Mouse (Mus musculus): ENCODE results near the gene Nfatc2. TPM values are rescaled to one million over a fixed set of nuclear protein-coding genes. Genes with fewer than 3 reads are reported as not detected.

Gene Nfatc2
- total and polyA plus RNA-seq, 3 experiments, result not detected

DNA sequence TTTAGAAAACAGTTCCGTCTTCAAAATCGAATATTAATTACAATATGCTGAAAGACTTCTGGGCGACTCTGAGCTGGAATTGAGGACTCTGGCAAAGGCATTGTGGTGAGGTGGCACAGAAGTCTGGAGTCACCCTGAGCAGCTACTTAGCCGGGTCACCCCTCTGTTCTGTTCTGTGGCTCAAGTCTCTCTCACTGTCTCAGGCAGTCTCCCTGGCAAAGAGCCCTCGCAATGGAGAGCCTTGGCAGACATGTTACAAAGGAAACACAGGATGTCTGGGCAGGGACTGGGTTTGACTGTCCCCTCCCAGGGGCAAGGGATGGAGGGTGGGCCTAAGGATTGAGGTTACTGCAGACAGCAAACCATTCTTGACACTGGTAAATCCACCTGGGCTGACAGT lies 135.8 kb downstream of the Nfatc2 start:
- TF ChIP-seq EP300 (IDR thresholded peaks at IDR 0.05; ENCODE audit: low read depth in 1 of 2, low read length in 2 of 2), result no peak
- no peak for TF ChIP-seq MAX (IDR thresholded peaks at IDR 0.05; ENCODE audit: low read length)
- TF ChIP-seq CHD1 (IDR thresholded peaks at IDR 0.05; ENCODE audit: low read depth, low read length), result no peak
- TF ChIP-seq TAL1 (IDR thresholded peaks at IDR 0.05; ENCODE audit: low read length), result no peak
- TF ChIP-seq TCF12 (IDR thresholded peaks at IDR 0.05; ENCODE audit: low read depth, low read length), result no peak
- TF ChIP-seq MYB (IDR thresholded peaks at IDR 0.05; ENCODE audit: low read depth, low read length), result no peak
- TF ChIP-seq UBTF (IDR thresholded peaks at IDR 0.05; ENCODE audit: borderline replicate concordance, insufficient read depth, low read depth, low read length), result no peak
- TF ChIP-seq CTCF (IDR thresholded peaks at IDR 0.05 in 2 of 3, conservative IDR thresholded peaks at IDR 0.05 in 1 of 3; ENCODE audit: control insufficient read depth in 1 of 3, insufficient read depth in 1 of 3, low read depth in 2 of 3, low read length in 3 of 3, poor library complexity in 1 of 3, severe bottlenecking in 1 of 3), result no peak
- TF ChIP-seq MEF2A (IDR thresholded peaks at IDR 0.05; ENCODE audit: extremely low read depth, insufficient replicate concordance, low read depth, low read length, poor library complexity, severe bottlenecking), result no peak
- no peak for TF ChIP-seq MAFK (IDR thresholded peaks at IDR 0.05; ENCODE audit: borderline replicate concordance, low read depth, low read length)
- no peak for TF ChIP-seq MXI1 (IDR thresholded peaks at IDR 0.05; ENCODE audit: low read depth, low read length)
- no peak for TF ChIP-seq RAD21 (IDR thresholded peaks at IDR 0.05; ENCODE audit: low read depth, low read length)
- TF ChIP-seq POLR2AphosphoS5 (IDR thresholded peaks at IDR 0.05; ENCODE audit: borderline replicate concordance, low read depth, low read length), result no peak
- TF ChIP-seq ETS1 (IDR thresholded peaks at IDR 0.05; ENCODE audit: low read depth, low read length), result no peak
- no peak for TF ChIP-seq USF1 (IDR thresholded peaks at IDR 0.05; ENCODE audit: low read depth, low read length)
- TF ChIP-seq ZKSCAN1 (IDR thresholded peaks at IDR 0.05; ENCODE audit: low read depth, low read length), result no peak
- no peak for TF ChIP-seq KAT2A (conservative IDR thresholded peaks at IDR 0.05; ENCODE audit: low read depth, low read length)
- TF ChIP-seq E2F4 (IDR thresholded peaks at IDR 0.05; ENCODE audit: borderline replicate concordance, low read depth, low read length), result no peak
- no peak for TF ChIP-seq POLR2AphosphoS2 (IDR thresholded peaks at IDR 0.05; ENCODE audit: low read length)
- TF ChIP-seq SMC3 (IDR thresholded peaks at IDR 0.05; ENCODE audit: low read depth, low read length), result no peak
- no peak for DNase-seq (ENCODE audit: low read depth, low spot score)
- no peaks in the 10 kb centered on the region for H3K36me3 ChIP-seq (ENCODE audit: control insufficient read depth in 1 of 2, insufficient read depth in 2 of 2, low read length in 2 of 2)
- no peaks in the 10 kb centered on the region for H3K79me2 ChIP-seq (ENCODE audit: control insufficient read depth, insufficient read depth, low read length, poor library complexity)
- H3K27me3 ChIP-seq (ENCODE audit: control insufficient read depth in 1 of 2, insufficient read depth in 2 of 2, low read length in 2 of 2), result no peaks in the 10 kb centered on the region
- H3K9me3 ChIP-seq (replicated peaks; ENCODE audit: insufficient read depth, low read length), result no peaks in the 10 kb centered on the region
- no peak overlapping the region for H3K9ac ChIP-seq (ENCODE audit: control insufficient read depth, low read depth, low read length, poor library complexity, severe bottlenecking)
- no peaks in the 10 kb centered on the region for H3K4me1 ChIP-seq (ENCODE audit: control insufficient read depth in 1 of 2, insufficient read depth in 2 of 2, low read length in 2 of 2)
- H3K4me3 ChIP-seq (ENCODE audit: control insufficient read depth in 1 of 2, insufficient read depth in 1 of 2, low read depth in 2 of 2, low read length in 2 of 2), result no peak overlapping the region
- no peak overlapping the region for H3K27ac ChIP-seq (ENCODE audit: control insufficient read depth, low read depth, low read length)

DNA sequence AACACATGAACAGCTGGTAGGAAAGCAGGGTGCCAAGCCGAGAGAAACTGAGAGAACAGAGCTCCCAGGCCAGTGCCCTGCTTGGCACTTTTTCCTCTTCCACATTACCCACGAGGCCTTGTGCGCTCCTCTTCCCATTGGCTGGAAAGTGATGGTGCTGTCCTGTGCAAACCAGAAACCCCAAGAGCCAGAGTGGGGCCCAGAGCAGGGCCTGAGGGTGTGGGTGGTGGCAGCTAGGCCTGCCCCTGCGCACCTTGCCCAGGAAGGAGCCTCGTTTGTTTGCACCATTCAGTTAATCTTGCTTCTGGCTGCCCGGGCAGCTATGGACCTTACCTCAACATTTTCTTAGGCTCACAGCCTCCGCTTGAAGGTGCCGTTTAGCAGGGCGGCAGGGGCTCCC lies 139.6 kb downstream of the Nfatc2 start:
- no peaks in the 10 kb centered on the region for H3K4me1 ChIP-seq (ENCODE audit: control insufficient read depth in 1 of 2, insufficient read depth in 2 of 2, low read length in 2 of 2)
- DNase-seq (ENCODE audit: low read depth, low spot score), result no peak
- no peaks in the 10 kb centered on the region for H3K36me3 ChIP-seq (ENCODE audit: control insufficient read depth in 1 of 2, insufficient read depth in 2 of 2, low read length in 2 of 2)
- no peak overlapping the region for H3K27ac ChIP-seq (ENCODE audit: control insufficient read depth, low read depth, low read length)
- no peak overlapping the region for H3K9ac ChIP-seq (ENCODE audit: control insufficient read depth, low read depth, low read length, poor library complexity, severe bottlenecking)
- H3K4me3 ChIP-seq (ENCODE audit: control insufficient read depth in 1 of 2, insufficient read depth in 1 of 2, low read depth in 2 of 2, low read length in 2 of 2), result no peak overlapping the region
- H3K27me3 ChIP-seq (ENCODE audit: control insufficient read depth in 1 of 2, insufficient read depth in 2 of 2, low read length in 2 of 2), result no peaks in the 10 kb centered on the region
- H3K79me2 ChIP-seq (ENCODE audit: control insufficient read depth, insufficient read depth, low read length, poor library complexity), result no peaks in the 10 kb centered on the region
- H3K9me3 ChIP-seq (replicated peaks; ENCODE audit: insufficient read depth, low read length), result no peaks in the 10 kb centered on the region
- TF ChIP-seq POLR2AphosphoS5 (IDR thresholded peaks at IDR 0.05; ENCODE audit: borderline replicate concordance, low read depth, low read length), result no peak
- TF ChIP-seq MAZ (IDR thresholded peaks at IDR 0.05; ENCODE audit: low read depth, low read length), result no peak

Measured in MEL (cell line).